Mouse (Mus musculus) c-Kit-negative CD71-positive TER-119-positive erythroid progenitor cells, embryonic 14.5 days (primary cell): ENCODE results near the gene Fgf2.
A peak's percentile ranks its signal among the peaks of the same experiment; 100 is the strongest.

ENCODE experiments used
- DNase-seq: peaks from one replicate; pipeline ENCODE4 v3.0.0-alpha.2; 2013; ENCODE audit warnings: low read depth, low spot score

The Fgf2 gene

DNA sequence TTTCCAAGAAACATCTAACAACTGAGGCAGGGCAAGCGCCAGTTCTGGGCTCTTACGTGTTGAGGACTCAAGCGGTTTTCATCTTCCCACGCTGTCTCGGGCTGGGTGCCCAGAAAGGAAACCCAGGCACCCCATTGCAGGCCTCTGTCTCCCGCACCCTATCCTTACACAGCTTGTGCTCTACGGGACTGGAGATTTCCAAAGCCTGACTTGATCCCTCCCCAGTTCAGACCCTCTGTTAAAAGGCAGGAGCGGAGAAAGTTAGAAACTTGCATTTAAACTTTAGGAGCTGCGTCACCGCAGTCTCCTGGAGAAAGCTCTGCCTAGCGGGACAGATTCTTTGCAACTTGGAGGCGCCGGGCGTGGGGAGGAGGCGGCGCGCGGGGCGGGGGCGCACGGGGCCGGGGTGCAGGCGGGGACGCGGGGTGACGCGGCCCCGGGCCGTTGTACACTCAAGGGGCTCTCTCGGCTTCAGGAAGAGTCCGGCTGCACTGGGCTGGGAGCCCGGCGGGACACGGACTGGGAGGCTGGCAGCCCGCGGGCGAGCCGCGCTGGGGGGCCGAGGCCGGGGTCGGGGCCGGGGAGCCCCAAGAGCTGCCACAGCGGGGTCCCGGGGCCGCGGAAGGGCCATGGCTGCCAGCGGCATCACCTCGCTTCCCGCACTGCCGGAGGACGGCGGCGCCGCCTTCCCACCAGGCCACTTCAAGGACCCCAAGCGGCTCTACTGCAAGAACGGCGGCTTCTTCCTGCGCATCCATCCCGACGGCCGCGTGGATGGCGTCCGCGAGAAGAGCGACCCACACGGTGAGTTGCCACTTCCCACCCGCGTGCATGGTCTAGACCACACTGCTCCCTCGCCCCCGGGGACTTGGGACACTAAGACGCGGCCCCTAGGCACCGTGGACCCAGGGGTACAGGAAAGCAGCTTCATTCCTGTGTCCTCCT lies at the start of gene Fgf2:
Fgf2 (plus strand) TSS at position 126 of the 945 bp plus-strand sequence.
- DNase-seq = no peak

DNA sequence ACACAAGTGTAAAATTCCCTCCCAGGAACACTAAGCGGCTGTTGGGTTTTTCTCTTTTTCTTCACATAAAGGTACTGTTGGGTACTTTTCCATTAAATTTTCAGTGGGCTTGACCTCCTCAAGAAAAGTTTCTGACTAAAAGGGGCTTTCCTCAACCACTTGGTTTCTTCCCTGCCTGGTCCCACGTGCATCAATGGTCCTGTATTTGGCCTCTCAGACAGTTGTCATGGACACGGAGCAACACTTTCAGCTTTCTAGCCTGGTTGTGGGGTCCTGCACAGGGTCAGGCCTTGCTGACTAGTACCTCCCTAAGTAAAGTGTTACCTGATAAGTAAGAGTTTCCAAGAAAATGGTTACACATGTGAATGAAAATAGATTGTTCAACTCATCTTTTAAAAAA lies 48.7 kb upstream of the Fgf2 start:
- no peak for DNase-seq

DNA sequence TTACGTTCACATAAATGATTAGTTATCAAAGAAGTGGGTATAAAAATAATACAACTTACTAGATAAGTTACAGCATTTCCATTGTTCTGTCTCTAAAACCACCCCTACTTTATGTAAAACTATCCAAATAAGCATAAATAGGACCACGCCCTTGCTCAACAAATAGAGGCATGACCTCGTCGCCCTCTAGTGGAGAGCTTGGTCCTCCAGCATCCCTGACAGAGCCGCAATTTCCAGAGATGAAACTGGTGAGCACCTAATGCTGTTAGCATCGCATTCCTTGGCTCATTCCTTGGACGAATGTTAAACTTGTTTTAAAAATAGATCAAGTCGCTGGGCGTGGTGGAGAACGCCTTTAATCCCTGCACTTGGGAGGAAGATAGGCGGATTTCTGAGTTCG lies 45.5 kb upstream of the Fgf2 start:
- DNase-seq = peak; percentile 52

DNA sequence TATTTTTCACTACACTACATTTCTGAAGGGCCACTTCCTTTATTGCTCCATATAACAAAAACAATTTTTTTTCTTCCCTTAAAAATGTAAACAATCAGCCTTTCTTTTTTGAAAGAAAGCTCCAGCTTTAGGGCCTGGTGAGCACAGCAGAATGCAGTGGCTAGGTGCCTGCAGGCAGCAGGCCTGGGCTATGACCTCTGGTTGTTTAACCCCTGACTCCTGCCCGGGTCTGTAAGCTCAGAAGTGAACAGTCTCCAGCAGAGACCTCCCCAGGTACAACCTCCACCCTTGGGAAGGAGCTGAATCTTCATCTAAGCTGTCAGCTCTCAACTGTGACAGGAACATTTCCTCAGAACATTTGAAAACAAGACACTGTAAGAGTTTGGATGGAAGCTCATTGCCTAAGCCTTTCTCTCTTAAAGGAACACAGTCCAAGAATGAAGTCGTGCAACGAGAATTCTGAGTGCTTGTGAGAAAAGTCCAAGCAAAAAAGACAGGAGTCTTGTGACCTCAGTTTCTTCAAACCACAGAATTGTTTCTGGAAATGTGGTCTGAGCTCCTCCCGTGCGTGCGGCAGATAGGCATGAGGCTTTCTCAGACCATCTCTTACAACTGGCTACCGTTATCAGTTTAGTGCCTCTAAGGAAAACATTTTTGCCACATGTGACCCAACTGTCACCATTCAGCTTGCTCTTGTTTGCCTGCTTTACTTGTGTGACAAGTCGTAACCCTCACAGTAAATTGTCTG lies 44.6 kb upstream of the Fgf2 start:
- DNase-seq = no peak

DNA sequence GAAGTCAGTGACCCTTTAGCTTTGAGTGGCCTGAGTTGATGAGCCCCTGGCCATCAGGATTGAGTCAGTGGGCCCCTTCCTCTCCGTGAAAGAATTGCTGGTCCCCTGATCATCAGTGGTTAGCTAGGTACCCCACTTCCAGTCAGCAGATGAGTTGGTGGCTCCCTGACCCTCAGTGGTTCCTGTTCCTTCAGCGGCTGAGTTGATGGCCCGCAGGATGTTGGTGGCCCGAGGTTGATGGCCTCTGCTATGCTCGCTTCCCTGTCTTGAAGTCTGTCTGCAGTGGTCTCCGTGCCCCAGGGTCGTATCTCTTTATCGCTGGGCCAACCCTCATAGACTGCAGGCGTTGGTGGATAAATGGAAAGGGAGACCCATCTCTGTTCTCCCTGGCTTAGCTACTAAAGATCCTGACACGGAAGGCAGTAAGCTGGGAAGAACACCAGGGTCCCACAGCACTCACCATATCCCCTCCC lies 36.2 kb upstream of the Fgf2 start:
- DNase-seq = no peak

DNA sequence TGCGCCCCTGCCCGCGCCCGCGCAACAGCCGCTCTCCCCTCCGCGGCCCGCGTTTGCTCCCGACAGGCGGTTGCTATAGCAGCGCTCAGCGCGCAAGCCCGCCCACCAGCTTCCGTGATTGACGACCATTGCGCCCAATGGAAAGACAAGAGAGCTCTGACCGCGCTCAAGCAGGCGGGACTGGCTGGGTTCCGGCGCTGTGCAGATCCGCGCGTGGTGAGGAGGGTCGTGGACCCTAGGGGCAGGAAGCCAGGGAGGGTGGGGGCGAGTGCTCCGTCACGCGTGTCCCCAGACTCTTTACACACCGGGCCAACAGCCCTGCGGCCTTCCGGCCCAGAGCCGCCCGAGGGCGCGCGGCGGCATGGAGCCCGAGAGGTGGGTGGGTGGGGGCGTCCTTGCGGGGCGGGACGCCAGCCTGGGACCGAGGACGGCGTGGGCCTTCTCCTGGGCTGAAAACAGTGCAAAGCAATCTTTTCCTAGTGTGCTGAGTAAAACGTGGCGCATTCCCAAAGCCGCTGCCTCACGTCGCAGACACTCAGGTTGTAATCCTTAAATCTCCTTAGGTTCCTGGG lies 35.7 kb upstream of the Fgf2 start, which contains the start of the genes Bbs12 and Cetn4:
Bbs12 (plus strand) TSS at position 185 of the 572 bp plus-strand sequence.
Cetn4 (minus strand) TSS at position 339 of the 572 bp plus-strand sequence.
- peak; percentile 86 for DNase-seq

DNA sequence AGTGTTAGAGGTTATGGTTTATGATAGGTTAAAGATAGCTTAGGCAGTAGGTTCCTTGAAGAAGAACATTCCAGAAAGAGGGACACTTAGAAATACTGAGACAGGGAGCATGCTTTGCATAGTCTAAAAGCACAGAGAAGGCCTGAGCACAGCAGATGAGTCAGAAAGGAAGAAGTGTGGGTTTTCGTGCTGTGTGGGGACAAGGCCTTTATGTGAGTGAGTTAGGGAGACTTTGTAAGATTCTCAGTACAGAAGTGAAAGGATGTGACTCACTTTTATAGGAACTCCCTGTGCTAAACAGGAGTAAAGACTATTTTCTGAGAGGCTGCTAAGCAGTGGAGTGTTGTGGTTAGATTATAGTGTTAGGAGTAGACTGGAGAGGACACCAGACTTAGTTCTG lies 34.8 kb upstream of the Fgf2 start:
- no peak for DNase-seq

DNA sequence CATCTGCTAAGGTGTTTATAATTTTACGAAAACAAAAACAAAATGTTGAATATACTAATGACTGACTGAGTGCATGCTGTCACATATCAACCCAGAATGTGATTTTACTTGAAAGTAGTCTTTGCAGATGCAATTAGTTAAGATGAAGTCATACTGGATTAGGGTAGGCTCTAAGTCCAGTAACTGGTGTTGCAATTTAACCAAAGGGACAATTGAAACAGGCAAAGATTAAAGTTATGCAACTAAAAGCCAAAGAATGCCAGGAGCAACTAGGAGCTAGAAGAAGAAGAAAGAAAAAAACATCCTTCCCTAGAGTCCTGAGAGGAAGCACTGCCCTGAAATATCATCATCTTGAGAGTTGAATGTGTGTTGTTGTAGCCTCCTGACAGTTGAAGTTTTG lies 31.9 kb upstream of the Fgf2 start:
- no peak for DNase-seq

DNA sequence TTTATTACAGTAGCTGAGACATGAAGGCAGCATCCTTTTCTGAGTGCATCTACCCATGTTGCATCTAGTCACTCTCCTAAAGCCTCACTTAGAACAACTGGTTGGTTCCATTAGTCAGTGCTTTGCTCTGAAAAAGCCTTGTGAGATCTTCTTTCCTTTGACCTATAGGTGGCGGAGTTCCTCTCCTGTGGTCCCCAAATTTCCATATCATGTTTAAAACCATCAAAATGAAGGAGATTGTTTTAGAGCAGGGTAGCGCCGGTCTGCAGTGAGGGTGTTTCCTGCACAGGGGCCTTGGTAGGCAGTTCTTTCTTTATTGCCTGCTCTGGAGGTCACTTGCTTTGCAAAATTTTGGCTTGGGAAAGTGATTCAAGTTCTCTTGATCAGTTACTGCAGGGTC lies 23.8 kb upstream of the Fgf2 start:
- no peak for DNase-seq

DNA sequence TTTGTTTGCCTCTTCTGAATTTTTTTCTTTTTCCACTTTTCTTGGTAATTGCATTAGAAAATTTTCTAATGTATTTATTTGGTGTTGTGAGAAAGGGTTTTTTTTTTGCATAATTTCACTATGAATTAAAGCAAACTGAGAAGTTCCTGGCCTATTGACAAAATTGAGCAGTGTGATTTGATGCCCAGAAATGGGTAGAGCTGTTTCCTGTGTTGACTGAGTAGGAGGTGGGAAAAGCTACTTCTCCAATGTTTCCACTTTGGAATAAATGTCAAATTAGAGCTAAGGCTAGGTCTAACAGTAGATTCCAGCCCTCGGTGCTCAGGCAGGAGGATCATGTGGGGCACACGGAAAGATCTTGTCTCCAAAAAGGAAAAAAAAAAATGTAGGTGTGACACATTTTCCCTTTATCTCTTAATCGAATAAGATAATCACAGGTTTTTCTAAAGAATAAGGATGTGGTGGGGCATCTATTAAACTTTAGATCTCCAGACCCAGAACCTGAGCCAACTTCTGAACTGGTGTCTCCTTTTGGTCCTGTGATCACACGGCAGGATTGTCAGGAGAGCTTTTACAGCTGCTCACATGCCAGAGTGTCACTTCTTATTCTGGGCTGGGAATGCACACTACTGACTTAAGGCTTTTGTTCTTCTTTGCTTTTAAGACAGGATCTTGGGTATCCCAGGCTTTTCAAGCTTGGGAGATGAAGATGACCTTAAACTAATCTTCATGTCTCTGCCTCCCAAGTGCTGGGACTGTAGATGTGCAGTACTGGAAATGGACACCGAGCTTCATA lies 22.6 kb upstream of the Fgf2 start:
- DNase-seq = no peak

DNA sequence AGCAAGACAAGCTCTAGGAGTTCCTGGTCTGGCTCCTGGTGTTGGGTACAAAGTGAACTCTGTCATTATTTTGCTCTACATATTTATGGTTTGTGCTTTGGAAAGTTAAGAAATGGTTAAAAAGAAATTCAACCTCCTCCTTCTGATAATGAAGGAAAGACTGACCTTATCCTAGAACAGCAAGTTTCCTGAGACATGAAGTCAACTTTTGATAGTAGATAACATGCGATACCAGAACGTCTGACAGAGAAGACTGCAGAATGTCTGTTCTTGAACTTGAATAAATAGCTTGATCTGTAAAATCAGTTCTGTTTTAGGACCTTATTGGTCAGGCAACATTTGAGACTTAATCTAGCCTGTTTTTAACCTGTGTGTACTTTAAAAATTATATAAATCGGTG lies 21.5 kb upstream of the Fgf2 start:
- no peak for DNase-seq

DNA sequence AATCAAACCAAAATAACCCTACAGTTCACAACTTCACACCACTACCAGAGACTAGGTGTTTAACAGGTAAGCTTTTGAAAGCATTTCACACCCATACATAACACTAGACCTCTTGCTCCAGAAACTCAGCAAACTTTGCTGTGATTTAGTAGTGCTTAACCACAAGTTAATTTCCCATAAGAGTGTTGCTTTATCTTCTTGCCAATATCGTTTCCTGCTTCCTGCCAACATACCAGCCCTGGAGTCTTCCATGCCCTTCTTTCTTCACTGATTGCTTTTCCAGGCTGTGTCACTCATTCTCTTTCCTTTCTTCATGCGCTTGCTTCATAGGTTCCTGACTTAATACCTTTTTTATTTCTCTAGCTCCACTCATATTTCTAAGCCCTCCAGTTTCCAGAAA lies 19.7 kb upstream of the Fgf2 start:
- DNase-seq = no peak

DNA sequence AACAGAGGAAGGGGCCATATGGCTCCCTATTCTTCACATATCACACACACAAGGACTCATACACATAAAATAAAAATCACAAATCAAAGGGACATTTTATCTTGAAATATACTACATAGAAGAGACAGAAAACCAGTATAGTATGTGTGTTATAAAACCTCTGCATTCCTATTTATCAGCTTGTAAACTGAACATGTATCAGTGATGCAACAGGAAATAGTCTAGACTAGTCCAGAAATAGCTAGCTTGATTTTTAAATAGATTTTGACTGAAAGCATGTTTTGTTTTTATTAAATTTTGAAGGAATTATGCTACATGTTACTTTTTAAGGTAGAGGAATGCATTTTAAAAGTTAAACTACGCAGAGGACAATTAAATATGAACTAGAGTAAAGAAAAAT lies 18.2 kb upstream of the Fgf2 start:
- DNase-seq = no peak

DNA sequence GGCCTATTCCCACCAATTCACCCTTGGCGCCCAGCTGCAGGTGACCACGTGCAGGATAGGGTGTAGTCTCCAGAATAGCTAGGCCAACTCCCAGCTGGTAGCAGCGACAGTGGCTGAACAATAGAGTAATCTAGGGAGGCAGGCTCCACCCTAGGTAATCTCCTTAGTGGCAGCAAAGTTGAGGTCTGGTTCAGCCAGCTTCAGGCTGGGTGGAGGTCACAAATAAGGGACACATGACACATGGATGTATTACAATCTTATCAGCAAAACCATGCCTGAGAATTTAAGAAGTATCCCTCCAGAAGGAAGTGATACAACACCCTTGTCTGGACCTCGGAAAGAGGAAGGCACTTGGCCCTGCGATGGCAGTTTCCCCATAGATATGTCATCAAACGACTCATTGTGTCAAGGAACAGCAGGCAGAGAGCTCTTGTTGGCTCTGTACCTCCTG lies 16.1 kb upstream of the Fgf2 start:
- DNase-seq = no peak

DNA sequence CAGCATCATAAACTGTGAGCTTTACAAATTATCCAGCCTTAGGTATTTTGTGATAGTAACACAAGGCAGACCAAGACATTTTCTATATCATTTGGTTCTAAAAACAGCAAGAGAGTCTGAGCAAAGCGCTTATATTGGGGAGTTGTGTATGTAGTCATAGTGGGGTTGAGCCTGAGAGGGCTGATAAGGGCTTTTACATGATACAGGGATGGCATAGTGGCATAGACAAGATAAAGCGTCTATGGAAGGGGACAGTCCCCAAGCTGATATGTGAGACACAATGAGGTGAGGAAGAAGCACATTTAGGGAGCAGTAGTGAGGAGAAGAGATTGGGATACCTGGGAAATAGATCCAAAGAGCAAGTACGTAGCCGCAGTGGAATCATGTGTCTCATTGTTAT lies 14.1 kb upstream of the Fgf2 start:
- DNase-seq = no peak

DNA sequence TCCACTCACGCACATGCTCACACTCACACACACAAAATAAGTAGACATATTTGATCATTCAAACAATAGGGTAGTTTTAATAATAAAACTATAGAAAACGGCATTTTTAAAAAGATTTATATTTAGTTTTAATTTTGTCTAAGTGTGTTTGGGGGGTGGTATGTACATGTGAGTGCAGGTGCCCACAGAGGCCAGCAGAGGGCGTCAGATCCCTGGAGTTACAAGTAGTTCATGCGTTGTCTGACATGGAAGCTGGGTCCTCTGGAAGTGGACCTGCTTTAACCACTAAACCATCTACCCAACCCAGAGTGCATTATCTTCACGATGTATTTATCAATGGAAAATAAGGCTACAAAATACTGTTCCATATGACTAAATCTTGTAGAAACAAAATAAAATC lies 7.0 kb upstream of the Fgf2 start:
- no peak for DNase-seq

DNA sequence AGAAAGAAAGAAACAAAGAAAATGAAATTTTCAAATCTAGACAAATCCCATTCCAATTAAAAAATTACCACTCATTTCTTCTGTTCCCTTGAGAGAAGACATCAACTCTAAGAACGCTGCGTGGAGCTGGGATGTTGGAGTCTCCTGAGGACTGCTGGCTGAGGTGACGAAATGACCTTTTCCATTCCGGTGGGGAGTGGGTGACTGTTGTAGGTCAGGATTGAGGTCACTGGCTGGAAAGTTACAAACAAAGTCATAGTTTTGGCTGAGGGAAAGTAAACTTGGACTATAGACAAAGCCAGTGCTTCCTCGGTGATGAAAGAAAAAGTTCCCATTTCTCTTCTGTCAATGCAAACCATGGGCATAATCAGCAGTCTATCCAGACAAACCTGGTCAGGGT lies 5.3 kb upstream of the Fgf2 start:
- no peak for DNase-seq

DNA sequence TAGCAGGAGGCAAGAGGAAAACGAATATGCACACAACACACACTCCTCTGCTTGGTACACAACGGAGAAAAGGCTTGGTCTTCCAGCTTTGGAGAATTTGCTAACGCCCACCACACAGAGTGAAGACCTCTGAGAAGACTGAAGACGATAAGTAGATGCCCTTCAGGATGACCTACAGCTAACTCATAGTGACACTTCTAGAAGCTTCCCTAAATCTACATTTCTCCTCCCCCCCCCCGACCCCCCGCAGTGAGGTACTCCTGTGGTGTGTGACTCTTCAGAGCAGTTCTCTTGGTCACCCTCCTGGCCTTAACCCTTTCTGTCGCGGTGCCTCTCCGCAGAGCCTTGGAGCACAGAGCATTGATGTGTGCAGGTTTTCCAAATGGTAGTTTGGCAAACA lies 475 bp upstream of the Fgf2 start:
- no peak for DNase-seq

DNA sequence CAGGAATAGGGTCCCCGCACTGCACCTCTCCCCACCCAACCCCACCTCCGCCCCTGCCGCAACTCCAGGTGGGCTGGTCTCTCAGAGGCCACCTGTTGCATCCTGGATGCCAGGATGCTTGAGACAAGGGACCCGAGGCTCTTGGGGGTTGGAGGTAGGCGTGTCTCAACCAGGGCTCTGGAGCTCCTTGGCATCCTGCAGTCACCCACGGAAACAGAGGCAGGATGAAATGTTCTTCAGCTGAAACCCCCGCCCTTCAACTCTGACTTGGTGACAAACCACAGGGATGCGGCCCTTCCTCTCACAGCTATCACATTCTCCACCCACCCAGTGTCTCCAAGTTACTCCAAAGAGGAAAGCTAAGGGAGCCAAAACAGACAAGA lies 1.0 kb downstream of the Fgf2 start:
- no peak for DNase-seq

DNA sequence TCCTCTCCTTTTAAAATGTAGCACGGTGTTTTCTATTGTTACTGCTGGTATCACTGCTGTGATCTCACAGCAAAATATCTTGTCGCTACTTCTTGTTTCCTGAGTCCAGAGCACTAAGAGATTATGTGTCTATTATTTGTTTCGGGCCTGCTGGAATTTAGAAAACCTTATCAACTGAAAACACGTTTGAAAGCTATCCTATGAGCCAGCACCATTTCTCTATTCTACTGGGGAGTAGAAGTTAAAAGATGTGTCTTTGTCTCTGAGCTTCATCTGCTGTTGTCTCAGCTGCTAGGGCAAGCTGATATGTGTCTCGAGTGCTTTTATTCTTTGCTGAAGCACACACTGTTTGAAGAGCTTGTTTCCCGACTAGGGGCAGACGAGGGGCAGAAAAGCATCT lies 2.2 kb downstream of the Fgf2 start:
- no peak for DNase-seq

DNA sequence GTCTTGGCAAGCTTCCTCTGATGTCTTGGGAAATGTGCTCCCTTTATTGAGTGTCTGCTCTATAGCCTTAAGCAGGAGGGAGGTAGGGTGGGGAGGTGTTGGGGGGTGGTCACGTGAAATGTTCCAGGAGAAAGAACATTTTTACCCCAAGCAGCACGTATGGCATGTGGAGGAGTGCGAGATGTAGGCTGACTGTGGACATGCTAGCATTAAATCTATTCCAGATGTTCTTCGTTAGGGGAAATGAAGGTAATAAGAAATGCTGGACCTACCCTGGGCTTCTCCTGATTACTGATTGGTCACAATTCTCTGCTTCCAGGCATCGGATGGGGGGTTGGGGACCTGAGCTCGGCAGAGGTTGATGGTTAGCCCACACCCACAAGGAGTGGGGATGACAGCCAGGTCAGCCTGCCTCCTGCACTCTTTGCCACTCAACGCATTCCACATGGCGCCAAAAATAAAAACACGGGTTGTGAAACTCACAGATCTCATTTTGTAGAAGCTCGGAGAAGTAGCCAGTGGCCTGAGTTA lies 5.9 kb downstream of the Fgf2 start:
- no peak for DNase-seq
